Mouse (Mus musculus): ENCODE data around the gene Snx7. TPM values are rescaled to one million over a fixed set of nuclear protein-coding genes. Genes with fewer than 3 reads are reported as not detected.

Snx7 gene
- polyA plus RNA-seq, 1 experiment = 6.5 TPM

DNA sequence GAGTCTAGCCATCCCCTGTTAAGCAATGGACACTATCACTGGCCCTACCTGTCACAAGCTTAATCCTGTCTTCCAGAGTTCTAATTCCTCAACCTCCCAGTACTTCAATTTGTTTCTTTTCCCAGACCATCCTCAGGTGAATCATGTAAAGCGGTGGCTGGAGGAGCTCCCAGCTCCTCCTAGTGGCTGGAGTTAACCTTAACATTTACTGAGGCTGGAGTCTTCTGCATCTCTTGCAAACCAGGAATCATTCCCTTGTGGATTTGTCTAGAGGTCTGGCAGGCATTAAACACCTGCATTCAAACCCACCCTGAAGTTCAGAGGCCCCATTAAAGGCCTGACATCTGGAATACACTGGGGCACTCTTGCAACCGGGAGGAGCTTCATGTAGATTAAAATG is 117.1 kb downstream of the Snx7 start:
- no peak for DNase-seq
- H3K27me3 ChIP-seq (ENCODE audit: control insufficient read depth, insufficient read depth, low read length) = no peaks in the 10 kb centered on the region
- no peaks in the 10 kb centered on the region for H3K4me1 ChIP-seq (ENCODE audit: control insufficient read depth, insufficient read depth, low read length)
- no peak overlapping the region for H3K4me3 ChIP-seq (replicated peaks; ENCODE audit: insufficient read depth, low read depth, low read length)
- H3K27ac ChIP-seq (ENCODE audit: insufficient read depth, low read length) = no peak overlapping the region
- TF ChIP-seq POLR2A (IDR thresholded peaks at IDR 0.05; ENCODE audit: borderline replicate concordance, insufficient read depth, low read length) = no peak
- no peak for TF ChIP-seq CTCF (IDR thresholded peaks at IDR 0.05; ENCODE audit: borderline replicate concordance, insufficient read depth, low read depth, low read length)
- 76% methylated on average over 2 of the region's 2 CpGs for WGBS

DNA sequence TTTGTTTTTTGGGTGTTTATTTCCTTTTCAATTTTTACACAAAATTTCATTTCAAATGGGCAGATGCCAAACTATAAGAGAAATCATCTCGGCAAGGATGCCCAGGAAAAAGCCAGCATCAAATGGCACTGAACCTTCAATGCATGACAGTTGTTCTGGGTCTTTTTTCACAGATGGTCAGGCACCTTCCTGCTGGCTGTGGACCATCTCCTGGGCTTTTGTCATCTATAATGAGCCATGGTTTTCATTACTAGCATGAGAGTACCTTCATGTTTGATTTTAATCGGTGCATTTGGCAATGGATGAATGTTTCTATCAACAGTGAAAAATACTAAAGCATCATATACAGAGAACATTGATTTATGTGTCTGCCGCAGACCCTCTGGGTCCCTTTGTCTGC is 119.5 kb downstream of the Snx7 start:
- 18% methylated on average over 3 of the region's 3 CpGs for WGBS
- TF ChIP-seq CTCF (IDR thresholded peaks at IDR 0.05; ENCODE audit: borderline replicate concordance, insufficient read depth, low read depth, low read length) (no peak), POLR2A (IDR thresholded peaks at IDR 0.05; ENCODE audit: borderline replicate concordance, insufficient read depth, low read length) (no peak)

DNA sequence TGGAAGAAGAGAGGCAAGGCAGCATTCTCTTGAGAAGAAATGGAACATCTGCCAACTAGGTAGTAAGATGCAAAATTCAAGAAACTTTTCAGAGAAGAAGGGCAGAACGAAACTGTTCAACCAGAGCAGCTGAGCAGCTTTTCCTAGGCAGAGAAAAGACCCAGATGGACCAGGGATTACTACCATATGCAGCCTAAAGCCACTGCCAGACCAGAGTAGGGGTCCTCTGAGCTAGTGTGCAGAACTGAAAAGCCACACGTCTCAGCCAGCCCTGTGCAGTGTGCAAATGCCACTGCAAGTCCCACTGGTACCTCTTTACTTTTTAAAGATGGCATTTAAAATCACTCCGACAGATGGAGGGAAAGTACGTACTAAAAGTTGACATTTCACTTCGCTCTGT is 129.0 kb downstream of the Snx7 start:
- Histone ChIP-seq H3K27me3 (ENCODE audit: control insufficient read depth, insufficient read depth, low read length) (no peaks in the 10 kb centered on the region), H3K4me3 (replicated peaks; ENCODE audit: insufficient read depth, low read depth, low read length) (no peak overlapping the region), H3K4me1 (ENCODE audit: control insufficient read depth, insufficient read depth, low read length) (no peaks in the 10 kb centered on the region), H3K27ac (ENCODE audit: insufficient read depth, low read length) (no peak overlapping the region)
- DNase-seq = no peak
- TF ChIP-seq POLR2A (IDR thresholded peaks at IDR 0.05; ENCODE audit: borderline replicate concordance, insufficient read depth, low read length) = no peak
- TF ChIP-seq CTCF (IDR thresholded peaks at IDR 0.05; ENCODE audit: borderline replicate concordance, insufficient read depth, low read depth, low read length) = no peak
- 22% methylated on average over 5 of the region's 5 CpGs for WGBS

More for the DNA sequence above, 119.5 kb downstream of the Snx7 start:
- no peak overlapping the region for H3K27ac ChIP-seq (ENCODE audit: insufficient read depth, low read length)
- no peaks in the 10 kb centered on the region for H3K27me3 ChIP-seq (ENCODE audit: control insufficient read depth, insufficient read depth, low read length)
- H3K4me3 ChIP-seq (replicated peaks; ENCODE audit: insufficient read depth, low read depth, low read length) = no peak overlapping the region
- no peaks in the 10 kb centered on the region for H3K4me1 ChIP-seq (ENCODE audit: control insufficient read depth, insufficient read depth, low read length)
- DNase-seq = no peak

DNA sequence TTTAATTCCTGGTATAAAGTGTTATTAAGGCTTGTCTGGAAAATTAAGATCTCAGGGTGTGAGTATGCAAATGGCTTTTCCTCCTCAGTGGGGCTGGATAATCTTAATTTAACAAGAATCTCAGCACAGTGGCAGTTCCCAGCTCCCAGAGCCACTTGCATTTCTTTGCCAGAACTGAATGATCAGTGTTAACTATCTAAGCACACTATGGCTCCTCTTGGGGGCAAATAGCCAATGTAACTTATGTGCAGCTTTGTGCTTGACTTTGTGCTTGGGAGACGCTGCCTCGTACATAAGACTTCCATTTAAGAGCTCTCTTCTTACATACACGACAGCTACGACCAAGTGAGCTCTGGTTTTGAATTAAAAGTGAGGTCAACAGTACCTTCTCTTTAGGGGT is 136.1 kb downstream of the Snx7 start:
- H3K4me3 ChIP-seq (replicated peaks; ENCODE audit: insufficient read depth, low read depth, low read length) = no peak overlapping the region
- 54% methylated on average over 4 of the region's 4 CpGs for WGBS
- TF ChIP-seq CTCF (IDR thresholded peaks at IDR 0.05; ENCODE audit: borderline replicate concordance, insufficient read depth, low read depth, low read length) (no peak), POLR2A (IDR thresholded peaks at IDR 0.05; ENCODE audit: borderline replicate concordance, insufficient read depth, low read length) (no peak)

More for the DNA sequence above, 136.1 kb downstream of the Snx7 start:
- Histone ChIP-seq H3K4me1 (ENCODE audit: control insufficient read depth, insufficient read depth, low read length) (no peaks in the 10 kb centered on the region), H3K27ac (ENCODE audit: insufficient read depth, low read length) (no peak overlapping the region), H3K27me3 (ENCODE audit: control insufficient read depth, insufficient read depth, low read length) (no peaks in the 10 kb centered on the region)
- DNase-seq = no peak

Measured in cerebellum, adult 2 months (tissue).